Mouse (Mus musculus) forebrain, embryonic 14.5 days (tissue): Measurements from ENCODE around the gene Jmjd6. TPM values are rescaled to one million over a fixed set of nuclear protein-coding genes. Genes with fewer than 3 reads are reported as not detected.

Experiments
- ATAC-seq: fragments of 200-750 bp; cut with Nextera tagmentation; 2 replicates; pipeline ENCODE4 v1.8.0; 2017; ENCODE audit warnings: mild to moderate bottlenecking, moderate library complexity
- DNase-seq: peaks from one replicate; pipeline ENCODE4 v3.0.0-alpha.2; 2015; ENCODE audit warnings: low spot score
- H3K27ac ChIP-seq: fragments of 300-500 bp; sonication (generic); 2 replicates; pipeline ENCODE4 v1.5.1; 2014; ENCODE audit warnings: low read depth, mild to moderate bottlenecking, control low read depth, low read length, moderate library complexity
- H3K27me3 ChIP-seq: fragments of 300-500 bp; sonication (generic); replicated peaks from 2 replicates; pipeline ENCODE4 v1.6.1; 2014; ENCODE audit warnings: low read length, control low read depth, mixed read lengths; ENCODE audit not compliant: control insufficient read depth, insufficient read depth
- H3K36me3 ChIP-seq: fragments of 300-500 bp; sonication (generic); 2 replicates; pipeline ENCODE4 v1.6.1; 2014; ENCODE audit warnings: low read length, control low read depth; ENCODE audit not compliant: control insufficient read depth, insufficient read depth
- H3K4me1 ChIP-seq: fragments of 300-500 bp; sonication (generic); 2 replicates; pipeline ENCODE4 v1.6.1; 2014; ENCODE audit warnings: antibody characterized with exemption, low read length, control low read depth; ENCODE audit not compliant: control insufficient read depth, insufficient read depth
- H3K4me2 ChIP-seq: fragments of 300-500 bp; sonication (generic); 2 replicates; pipeline ENCODE4 v1.6.1; 2014; ENCODE audit warnings: mild to moderate bottlenecking, control low read depth, low read length
- H3K4me3 ChIP-seq: fragments of 300-500 bp; sonication (generic); 2 replicates; pipeline ENCODE4 v1.5.1; 2014; ENCODE audit warnings: low read depth, low read length, control low read depth
- H3K9ac ChIP-seq: fragments of 300-500 bp; sonication (generic); 2 replicates; pipeline ENCODE4 v1.6.1; 2014; ENCODE audit warnings: mild to moderate bottlenecking, low read length, control low read depth, moderate library complexity
- H3K9me3 ChIP-seq: fragments of 300-500 bp; sonication (generic); replicated peaks from 2 replicates; pipeline ENCODE4 v1.6.1; 2016; ENCODE audit warnings: low read length, control low read depth, mixed read lengths; ENCODE audit not compliant: control insufficient read depth
- WGBS: fragments of 180-500 bp; shearing (Covaris S2); extraction: QIAGEN DNeasy Blood & Tissue Kit; methylation state at CpG from one replicate; pipeline ENCODE4 v1.1.7; 2014; 5-methylcytosine and 5-hydroxymethylcytosine counted together
- polyA plus RNA-seq: library from polyadenylated mRNA; unstranded; fragments of >200 nt; fragmentation: Nextera tagmentation; extraction: Ambion mirVana; gene quantifications from 2 replicates; pipeline ENCODE4 v1.2.1, GENCODE M21; 2014

The Jmjd6 gene
- polyA plus RNA-seq, 1 experiment from 2014 or later = 64.6 TPM

- DNase-seq (no peak), ATAC-seq (no peak)
- Histone ChIP-seq H3K27me3 (no peaks in the 10 kb centered on the region), H3K9me3 (no peaks in the 10 kb centered on the region), H3K9ac (no peak overlapping the region), H3K4me1 (peaks cover 9% of the 10 kb centered on the region; the same call in 1 of the 2 replicates), H3K27ac (no peak overlapping the region), H3K4me2 (no peak overlapping the region), H3K4me3 (no peak overlapping the region), H3K36me3 (no peaks in the 10 kb centered on the region)
- 86% methylated on average over 10 of the region's 10 CpGs for WGBS
Measured at GRCm38 (mm10) chr11:116822626-116823025, 20.6 kb downstream of the Jmjd6 start.

GRCm38 (mm10) chr11:116822215-116822614 lies 21.0 kb downstream of the Jmjd6 start:
- Histone ChIP-seq H3K9ac (no peak overlapping the region), H3K27me3 (no peaks in the 10 kb centered on the region), H3K4me2 (no peak overlapping the region), H3K4me1 (peaks cover 6% of the 10 kb centered on the region; the same call in 1 of the 2 replicates), H3K36me3 (no peaks in the 10 kb centered on the region), H3K9me3 (no peaks in the 10 kb centered on the region), H3K27ac (no peak overlapping the region), H3K4me3 (no peak overlapping the region)
- ATAC-seq = no peak
- 70% methylated on average over 10 of the region's 10 CpGs for WGBS
- DNase-seq = no peak

DNA sequence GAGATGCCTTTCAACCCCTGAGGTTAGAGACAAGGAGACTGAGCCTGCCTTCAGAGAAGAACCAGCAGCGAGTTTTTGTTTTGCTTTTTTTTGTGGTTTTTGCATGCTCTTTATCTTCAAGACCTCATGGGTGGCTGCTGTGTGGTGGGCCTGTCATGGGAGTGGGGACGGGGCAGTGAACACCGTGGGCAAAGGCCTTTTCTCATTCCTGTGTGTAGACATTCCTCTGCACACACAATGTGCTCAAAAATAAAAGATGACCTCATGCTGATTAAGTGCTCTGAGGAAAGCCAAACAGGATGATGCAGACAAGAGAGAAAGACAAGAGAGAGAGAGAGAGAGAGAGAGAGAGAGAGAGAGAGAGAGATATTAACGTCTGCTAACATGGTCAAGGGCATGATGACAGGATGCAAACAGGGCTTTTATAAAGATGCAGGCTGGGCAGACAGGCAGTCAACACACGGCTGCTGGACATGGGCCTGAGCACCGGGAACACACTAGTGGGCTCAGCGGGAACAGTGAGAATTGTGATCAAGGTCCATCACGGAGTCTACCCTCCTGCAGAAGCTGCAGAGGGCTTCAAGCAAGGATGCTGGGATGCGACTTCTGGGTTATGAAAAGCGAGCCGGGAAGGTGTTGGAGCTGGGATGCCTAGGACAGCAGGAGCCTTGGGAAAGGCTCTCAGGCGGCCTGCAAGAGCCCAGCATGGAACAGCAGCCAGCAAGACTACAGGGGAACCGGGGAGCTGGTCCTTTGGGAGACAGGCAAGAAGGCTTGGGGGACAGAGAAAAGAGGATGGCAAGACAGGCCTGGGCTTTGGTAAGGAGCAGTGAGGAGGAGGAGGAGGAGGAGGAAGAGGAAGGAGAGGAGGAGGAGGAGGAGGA lies 21.9 kb downstream of the Jmjd6 start:
- 51% methylated on average over 13 of the region's 13 CpGs for WGBS
- H3K4me3 ChIP-seq = no peak overlapping the region
- ATAC-seq (no peak), DNase-seq (no peak)
- no peak overlapping the region for H3K4me2 ChIP-seq
- no peaks in the 10 kb centered on the region for H3K9me3 ChIP-seq
- peak overlapping the region; percentile 8; the same call in 1 of the 2 replicates for H3K9ac ChIP-seq
- no peaks in the 10 kb centered on the region for H3K27me3 ChIP-seq
- no peak overlapping the region for H3K27ac ChIP-seq
- no peaks in the 10 kb centered on the region for H3K36me3 ChIP-seq
- H3K4me1 ChIP-seq = no peaks in the 10 kb centered on the region

DNA sequence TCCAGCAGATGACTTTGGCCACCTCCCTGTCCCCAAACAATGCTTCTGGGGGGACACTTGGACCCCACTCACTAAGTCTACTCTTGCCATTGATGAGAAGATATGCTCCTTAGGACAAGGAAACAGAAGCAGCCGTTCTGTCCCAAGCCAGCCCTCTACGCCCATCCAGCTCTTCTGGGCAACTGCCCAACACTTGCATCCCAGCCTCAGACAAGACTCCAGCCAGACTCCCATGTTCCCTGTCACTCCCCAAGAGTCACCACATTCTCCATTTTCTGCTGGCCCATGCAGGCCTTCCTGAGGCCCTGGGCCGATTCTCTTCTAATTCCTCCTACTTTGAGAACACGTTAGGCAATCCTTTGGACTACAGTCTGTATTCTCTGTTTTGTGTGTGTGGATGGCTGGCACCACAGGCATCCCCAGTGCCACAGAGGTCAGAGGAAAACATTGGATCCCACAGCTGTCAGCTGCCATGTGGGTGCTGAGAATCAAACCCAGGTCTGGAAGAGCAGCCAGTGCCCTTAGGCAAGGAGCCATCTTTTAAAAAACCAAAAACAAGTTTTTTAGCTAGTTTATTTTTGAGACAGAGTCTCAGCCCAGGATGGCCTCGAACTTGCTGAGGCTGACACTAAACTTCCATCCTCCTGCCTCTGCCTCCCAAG lies 23.2 kb downstream of the Jmjd6 start:
- H3K4me1 ChIP-seq = no peaks in the 10 kb centered on the region
- H3K27ac ChIP-seq = no peak overlapping the region
- no peaks in the 10 kb centered on the region for H3K27me3 ChIP-seq
- WGBS = 84% methylated on average over 5 of the region's 5 CpGs
- H3K4me2 ChIP-seq = no peak overlapping the region
- ATAC-seq = no peak
- H3K9me3 ChIP-seq = no peaks in the 10 kb centered on the region
- DNase-seq = no peak
- H3K9ac ChIP-seq = no peak overlapping the region
- H3K4me3 ChIP-seq = no peak overlapping the region
- H3K36me3 ChIP-seq = no peaks in the 10 kb centered on the region

DNA sequence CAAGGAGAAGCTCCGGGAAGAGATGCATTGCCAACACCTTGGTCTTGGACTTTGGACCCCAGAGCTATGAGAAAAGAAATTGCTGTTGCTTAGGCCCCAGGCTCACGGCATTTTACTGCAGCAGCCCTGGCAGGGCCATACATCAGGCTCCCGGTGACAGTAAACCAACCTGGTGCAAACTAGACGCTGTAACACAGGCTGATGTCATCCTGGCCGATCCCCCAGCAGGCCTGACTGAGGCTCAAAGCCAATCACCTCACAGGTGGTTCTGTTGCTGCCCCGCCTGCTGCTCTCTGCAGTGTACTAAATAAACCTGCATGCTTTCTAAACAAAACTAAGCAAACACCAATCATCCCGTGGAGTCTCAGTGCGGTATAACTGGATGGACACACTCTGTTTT lies 24.5 kb downstream of the Jmjd6 start:
- DNase-seq = no peak
- 72% methylated on average over 8 of the region's 8 CpGs for WGBS
- Histone ChIP-seq H3K4me2 (no peak overlapping the region), H3K4me3 (no peak overlapping the region), H3K27ac (no peak overlapping the region), H3K27me3 (no peaks in the 10 kb centered on the region), H3K9me3 (no peaks in the 10 kb centered on the region), H3K36me3 (no peaks in the 10 kb centered on the region), H3K4me1 (peaks cover 13% of the 10 kb centered on the region), H3K9ac (no peak overlapping the region)
- ATAC-seq = no peak

- Histone ChIP-seq H3K9me3 (no peaks in the 10 kb centered on the region), H3K27ac (no peak overlapping the region), H3K4me2 (no peak overlapping the region), H3K4me1 (peaks cover 23% of the 10 kb centered on the region), H3K27me3 (no peaks in the 10 kb centered on the region), H3K4me3 (no peak overlapping the region), H3K9ac (no peak overlapping the region), H3K36me3 (no peaks in the 10 kb centered on the region)
- DNase-seq (no peak), ATAC-seq (no peak)
- WGBS = 96% methylated on average over 5 of the region's 5 CpGs
Measured at GRCm38 (mm10) chr11:116817567-116817966, 25.7 kb downstream of the Jmjd6 start.

DNA sequence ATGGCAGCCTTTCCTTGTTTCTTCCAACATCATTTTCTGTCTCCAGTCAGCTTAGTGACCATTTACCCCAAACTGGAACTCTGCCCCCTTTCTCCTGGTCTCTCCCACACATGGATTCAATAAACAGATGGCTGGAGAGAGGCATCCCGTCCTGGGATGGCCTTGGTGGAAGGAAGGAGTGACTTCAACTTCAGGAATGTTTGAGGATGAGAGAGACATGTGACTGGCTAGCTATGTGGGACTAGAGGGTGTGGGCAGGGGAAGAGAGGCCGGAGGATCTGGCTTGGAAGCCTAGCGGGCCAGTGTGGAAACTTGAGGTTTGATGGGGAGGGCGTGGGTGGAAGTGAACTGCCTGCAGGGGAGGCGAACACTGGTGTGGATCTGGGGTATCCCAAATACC lies 26.5 kb downstream of the Jmjd6 start:
- Histone ChIP-seq H3K9me3 (no peaks in the 10 kb centered on the region), H3K27me3 (no peaks in the 10 kb centered on the region), H3K4me2 (no peak overlapping the region), H3K4me1 (peaks cover 28% of the 10 kb centered on the region), H3K9ac (no peak overlapping the region), H3K27ac (no peak overlapping the region), H3K4me3 (no peak overlapping the region), H3K36me3 (no peaks in the 10 kb centered on the region)
- 95% methylated on average over 5 of the region's 5 CpGs for WGBS
- DNase-seq (no peak), ATAC-seq (no peak)

GRCm38 (mm10) chr11:116814884-116815415 lies 28.3 kb downstream of the Jmjd6 start:
- no peak for ATAC-seq
- Histone ChIP-seq H3K27ac (peak overlapping the region; percentile 74), H3K36me3 (no peaks in the 10 kb centered on the region), H3K9me3 (no peaks in the 10 kb centered on the region), H3K4me2 (peak overlapping the region; percentile 7; the same call in 1 of the 2 replicates), H3K4me1 (peaks cover 34% of the 10 kb centered on the region), H3K27me3 (no peaks in the 10 kb centered on the region), H3K9ac (peak overlapping the region; percentile 40; the same call in 1 of the 2 replicates), H3K4me3 (no peak overlapping the region)
- WGBS = 33% methylated on average over 7 of the region's 7 CpGs
- DNase-seq = no peak
